Mouse (Mus musculus): ENCODE measurements around the gene Olfr1348.
"Not testable (repeated sequence)": the region's sequence is repeated elsewhere in the genome, so short reads cannot be mapped to it uniquely, and the experiment has no call there.

The Olfr1348 gene

DNA sequence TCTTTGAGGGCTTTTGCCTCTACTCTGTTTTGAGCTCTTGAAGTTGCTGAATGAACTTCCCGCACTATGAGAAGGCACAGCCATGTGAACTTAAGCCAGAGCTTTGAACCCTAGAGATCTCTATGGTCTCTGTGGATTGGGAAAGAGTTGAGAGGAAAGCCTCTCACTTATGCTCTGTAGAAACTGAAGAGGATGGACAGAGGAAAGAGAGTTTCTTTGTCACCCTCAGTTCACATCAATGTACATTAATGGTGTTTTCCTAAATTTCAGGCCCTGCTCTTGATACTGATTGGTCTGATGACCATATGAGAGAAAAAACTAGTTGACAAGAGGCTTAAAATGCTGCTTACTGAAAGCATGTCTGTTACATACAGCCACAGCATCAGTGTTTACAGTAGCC lies at the start of gene Olfr1348:
Gene Olfr1348, minus strand, starts transcription at position 101 of the 400 bp plus-strand sequence.
- DNase-seq = no peak

- peak; percentile 1 to 7 for DNase-seq
These were observed 17.6 kb upstream of the Olfr1348 start for GRCm38 (mm10) chr7:6526141-6526540.

- no peak for DNase-seq
These were observed 16.5 kb upstream of the Olfr1348 start for GRCm38 (mm10) chr7:6525001-6525400.

DNA sequence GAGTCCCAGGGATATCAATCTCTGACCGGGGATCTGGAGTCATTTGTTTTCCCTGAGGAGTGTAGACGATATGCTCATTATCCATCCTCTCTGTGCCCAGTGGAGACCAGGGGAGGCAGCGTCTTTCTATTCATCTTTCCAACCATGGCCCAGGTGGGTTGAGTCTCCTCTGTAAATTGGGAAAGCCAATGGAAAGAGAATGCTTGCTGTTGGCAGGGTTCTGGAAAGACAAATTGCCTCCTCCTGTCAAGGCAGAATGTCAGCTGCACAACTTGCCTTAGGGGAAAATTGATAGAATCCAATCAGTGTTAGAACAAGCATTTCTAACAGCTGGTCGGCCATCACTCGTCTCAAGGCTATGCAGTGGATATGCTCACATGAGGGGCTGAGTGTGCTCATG lies 14.3 kb upstream of the Olfr1348 start, which contains the start of gene Olfr1349:
Gene Olfr1349, minus strand, starts transcription at position 101 of the 400 bp plus-strand sequence.
- DNase-seq = no peak

DNA sequence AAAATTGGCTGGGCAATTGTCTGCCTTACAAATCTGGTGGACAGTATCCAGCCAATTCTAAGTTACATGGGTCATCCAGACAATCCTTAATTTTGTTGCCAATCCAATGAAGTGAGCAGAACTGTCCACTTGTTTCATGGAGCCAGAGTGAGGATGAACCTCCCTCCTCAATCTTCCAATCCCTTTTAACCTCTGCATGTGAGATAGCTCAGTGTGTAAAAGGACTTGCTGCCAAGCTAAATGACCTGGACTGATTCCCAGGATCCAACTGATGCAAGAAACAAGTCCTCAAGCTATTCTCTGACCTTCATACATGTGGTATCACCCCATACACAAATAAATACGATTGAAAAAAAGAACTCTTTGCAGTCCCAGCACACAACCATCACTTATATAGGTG lies 13.1 kb upstream of the Olfr1348 start:
- DNase-seq = no peak

DNA sequence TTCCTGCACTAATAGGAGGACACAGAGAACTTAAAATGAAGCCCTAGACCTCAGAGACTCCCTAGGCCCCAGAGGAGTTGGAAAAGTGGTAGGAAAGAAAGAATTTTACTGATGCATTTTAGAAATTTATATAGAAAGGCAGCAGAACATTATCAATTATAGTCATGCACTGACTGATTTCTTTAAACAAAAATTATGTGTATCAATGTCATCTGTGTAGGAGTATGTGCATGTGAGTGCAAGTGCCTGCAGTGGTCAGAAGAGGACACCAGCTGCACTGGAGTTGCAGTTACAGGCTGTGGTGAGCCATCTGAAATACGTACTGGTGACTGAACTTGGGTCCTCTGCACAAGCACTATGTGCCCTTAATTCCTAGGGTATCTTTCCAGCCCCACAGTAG lies 8.9 kb downstream of the Olfr1348 start, which contains the start of gene Olfr1347:
Gene Olfr1347, minus strand, starts transcription at position 101 of the 400 bp plus-strand sequence.
- DNase-seq = no peak

DNA sequence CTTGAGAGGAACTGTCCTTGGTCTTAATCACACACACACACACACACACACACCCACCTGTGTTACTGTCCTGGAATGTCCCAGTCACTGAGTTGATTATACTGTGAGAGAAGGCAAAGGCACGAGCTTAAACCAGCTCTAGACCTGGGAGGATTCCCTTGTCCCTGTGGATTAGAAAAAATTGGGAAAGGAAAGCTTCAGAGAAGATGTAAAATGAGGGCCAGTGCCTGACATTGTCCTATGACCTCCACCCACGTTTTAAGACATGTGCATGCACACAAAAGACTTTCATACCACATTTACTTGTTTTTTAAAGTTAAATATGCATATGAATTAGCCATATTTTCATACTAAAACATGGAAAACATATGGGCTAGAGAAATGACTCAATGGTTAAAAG lies 21.7 kb downstream of the Olfr1348 start, which contains the start of gene Olfr5:
Gene Olfr5, minus strand, starts transcription at position 101 of the 400 bp plus-strand sequence.
- DNase-seq = no peak

DNA sequence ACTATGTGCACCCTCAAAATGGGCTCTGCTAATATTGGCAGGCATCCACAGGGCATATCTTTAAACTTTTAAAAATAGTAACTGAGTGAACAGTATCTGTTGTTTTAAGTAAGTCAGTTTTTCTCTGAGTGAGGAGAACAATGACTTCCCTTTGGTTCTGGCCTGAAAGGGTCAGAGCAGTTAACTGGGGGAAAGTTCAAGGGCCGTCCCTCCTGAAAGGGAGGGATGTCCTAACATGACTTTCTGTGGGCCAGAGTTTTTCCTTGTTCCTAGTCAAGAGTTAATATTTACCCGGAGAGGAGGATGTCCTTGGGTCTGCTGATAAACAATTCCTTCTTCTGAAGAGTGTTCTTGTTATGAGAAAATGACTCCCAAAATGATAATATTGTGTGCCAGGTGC lies 30.9 kb downstream of the Olfr1348 start:
- DNase-seq = not testable (repeated sequence)

GRCm38 (mm10) chr7:6466951-6467350 lies 41.6 kb downstream of the Olfr1348 start, which contains the start of gene Olfr1346:
Olfr1346 (plus strand) TSS chr7:6467101.
- no peak for DNase-seq

- no peak for DNase-seq
These were observed 52.1 kb downstream of the Olfr1348 start for GRCm38 (mm10) chr7:6456399-6456798.

DNA sequence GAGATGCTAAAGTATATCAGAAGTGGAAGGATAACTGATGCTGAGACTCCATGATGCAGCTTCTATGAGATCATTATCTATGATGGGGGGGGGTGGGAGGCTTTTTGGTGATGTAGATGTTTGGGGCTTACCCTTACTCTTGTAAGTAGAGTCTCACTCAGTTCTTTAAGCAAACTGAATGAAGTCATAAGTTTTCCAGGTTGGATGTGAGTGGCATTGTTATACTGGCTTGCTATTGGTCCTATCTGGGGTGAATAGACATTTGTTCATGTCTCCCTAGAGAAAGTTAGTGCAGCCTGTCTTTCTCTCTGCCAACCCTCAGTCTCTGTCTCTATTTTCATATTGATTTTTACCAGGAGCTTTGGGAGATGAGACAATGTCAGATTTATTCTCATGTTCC lies 52.7 kb downstream of the Olfr1348 start, which contains the start of gene Olfr1336:
Gene Olfr1336, plus strand, starts transcription at position 301 of the 400 bp plus-strand sequence.
- DNase-seq = no peak

Measured in B cell, adult 2 months (primary cell).